Mouse (Mus musculus) frontal cortex, postnatal 10 days (tissue): Measurements from ENCODE around the gene Prkag2.

Experiments
- DNase-seq, 2 experiments: peaks; one replicate each; pipeline ENCODE4 v3.0.0; 2022; ENCODE audit warnings: low spot score in 2 of 2, mixed read lengths in 1 of 2

Gene Prkag2

DNA sequence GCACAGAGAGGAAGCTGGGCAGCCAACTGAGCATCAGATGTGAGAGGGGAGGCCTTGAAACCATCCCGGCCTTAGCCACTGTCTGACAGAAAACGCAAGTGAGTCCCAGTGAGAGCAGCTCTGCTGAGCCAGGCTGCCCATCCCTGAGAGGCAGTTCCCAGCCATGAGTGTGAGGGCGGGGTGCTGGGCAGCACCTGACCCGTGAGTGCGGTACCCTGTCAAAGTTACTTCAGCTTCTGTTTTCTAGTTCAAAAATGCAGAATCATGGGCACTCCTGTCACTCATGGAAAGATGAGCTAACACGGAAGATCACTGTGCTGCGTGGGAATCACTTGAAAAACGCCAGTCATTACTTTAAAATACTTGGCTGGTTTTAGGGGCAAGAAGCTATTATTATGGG lies 49.6 kb downstream of the Prkag2 start:
- DNase-seq, result no peak

DNA sequence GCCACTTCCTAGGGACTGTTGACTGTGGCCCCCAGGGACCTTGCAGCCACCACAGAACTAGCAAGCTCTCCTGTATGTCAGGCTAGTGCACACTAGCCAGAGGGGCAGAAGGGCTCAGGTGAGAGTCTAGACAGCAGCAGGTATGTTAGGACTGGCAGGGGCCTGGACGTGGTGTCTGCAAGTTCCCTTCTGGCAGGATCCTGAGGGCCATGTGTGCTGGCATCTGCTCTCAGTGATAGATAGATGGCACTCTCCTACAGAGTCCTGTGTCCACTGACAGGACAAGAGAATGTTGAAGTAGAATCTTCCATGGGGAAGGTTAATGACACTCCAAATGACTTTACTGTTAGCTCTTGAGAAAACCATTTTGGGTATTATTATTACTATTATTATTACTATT lies 52.8 kb downstream of the Prkag2 start:
- DNase-seq, result no peak

DNA sequence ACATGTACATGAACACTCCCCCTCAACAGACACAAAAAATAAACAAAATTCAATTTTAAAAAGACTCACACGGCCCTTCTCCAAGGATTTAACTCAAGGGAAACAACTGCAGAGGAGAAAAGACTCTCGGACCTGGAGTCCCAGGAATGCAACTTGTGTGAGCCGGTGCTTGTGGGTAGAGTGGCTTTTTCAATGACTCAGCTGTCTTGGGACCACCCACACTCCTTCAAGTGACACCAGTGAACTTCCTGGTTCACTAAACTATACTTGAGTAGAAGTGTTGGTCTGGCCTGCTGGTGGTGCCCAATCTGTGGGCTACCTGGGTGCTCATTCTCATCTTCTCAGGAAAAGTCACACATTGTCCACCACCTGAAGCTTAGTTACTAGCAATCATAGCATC lies 53.7 kb downstream of the Prkag2 start:
- DNase-seq, result no peak

GRCm38 (mm10) chr5:25044007-25044406 lies 56.4 kb downstream of the Prkag2 start:
- DNase-seq, result no peak

DNA sequence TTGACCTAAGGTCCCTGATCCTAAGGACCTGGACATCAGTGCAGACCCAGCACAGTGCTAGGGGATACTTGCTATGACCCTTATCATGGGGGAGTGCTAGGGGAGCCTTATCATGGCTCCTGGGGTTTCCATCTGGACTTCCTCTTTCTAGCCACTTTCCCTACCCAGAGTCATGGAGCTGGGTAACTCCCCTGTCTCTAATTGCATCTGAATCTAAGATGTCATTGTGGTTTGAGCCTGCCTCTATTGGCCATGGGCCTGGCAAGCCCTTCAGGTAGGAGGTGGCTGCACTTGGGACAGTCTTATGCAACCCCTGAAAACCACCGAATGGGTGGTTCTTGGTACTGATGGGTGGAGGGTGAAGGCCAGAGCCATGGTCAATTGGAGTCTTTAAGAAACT lies 58.5 kb downstream of the Prkag2 start:
- DNase-seq, result no peak

- DNase-seq, result no peak
Measured at GRCm38 (mm10) chr5:25041307-25041706, 59.1 kb downstream of the Prkag2 start.

GRCm38 (mm10) chr5:25040903-25041302 lies 59.5 kb downstream of the Prkag2 start:
- DNase-seq, result no peak

GRCm38 (mm10) chr5:25038827-25039226 lies 61.6 kb downstream of the Prkag2 start:
- no peak for DNase-seq

- no peak for DNase-seq
Measured at GRCm38 (mm10) chr5:25035391-25035790, 65.1 kb downstream of the Prkag2 start.

DNA sequence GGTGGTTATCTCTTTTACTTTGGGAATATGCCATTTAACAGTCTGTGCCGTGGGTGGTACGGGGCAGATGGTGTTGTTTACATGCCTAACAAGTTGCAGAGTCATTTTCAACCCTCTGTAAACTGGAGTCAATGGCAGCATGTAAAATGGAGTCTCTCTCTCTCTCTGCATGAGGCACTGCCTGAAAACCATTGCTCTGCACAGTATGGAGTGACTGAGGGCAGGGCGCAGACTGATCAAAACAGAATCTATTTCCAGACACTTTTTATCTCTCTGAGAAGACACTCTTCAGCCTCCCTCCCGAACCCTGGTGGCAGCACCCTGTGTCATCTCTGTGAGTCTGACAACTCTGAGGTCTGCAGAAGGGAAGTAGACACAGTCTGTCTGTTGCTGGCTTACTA lies 69.0 kb downstream of the Prkag2 start:
- DNase-seq, result peak in 1 of 2 experiments; percentile 43

GRCm38 (mm10) chr5:25031037-25031436 lies 69.4 kb downstream of the Prkag2 start:
- no peak for DNase-seq

- no peak for DNase-seq
Measured at GRCm38 (mm10) chr5:25030276-25030681, 70.2 kb downstream of the Prkag2 start.

DNA sequence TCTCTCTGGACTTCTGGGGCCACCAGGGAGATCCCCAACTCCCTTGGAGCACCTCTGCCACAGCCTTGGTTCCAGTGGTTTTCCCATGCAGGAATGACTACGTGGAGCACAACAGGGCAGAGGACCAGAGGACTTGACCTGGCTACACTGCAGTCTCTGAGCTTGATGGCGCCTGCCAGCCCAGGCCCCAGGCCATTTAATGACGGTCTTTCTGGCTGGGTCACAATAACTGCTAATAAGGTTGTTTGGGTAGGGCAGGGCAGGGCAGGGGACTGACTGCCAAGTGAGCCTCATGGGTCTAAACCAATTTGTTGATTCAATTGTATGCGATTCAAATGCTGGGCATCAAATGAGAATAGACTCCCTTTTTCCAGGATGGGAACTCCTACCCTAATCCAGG lies 72.8 kb downstream of the Prkag2 start:
- no peak for DNase-seq

DNA sequence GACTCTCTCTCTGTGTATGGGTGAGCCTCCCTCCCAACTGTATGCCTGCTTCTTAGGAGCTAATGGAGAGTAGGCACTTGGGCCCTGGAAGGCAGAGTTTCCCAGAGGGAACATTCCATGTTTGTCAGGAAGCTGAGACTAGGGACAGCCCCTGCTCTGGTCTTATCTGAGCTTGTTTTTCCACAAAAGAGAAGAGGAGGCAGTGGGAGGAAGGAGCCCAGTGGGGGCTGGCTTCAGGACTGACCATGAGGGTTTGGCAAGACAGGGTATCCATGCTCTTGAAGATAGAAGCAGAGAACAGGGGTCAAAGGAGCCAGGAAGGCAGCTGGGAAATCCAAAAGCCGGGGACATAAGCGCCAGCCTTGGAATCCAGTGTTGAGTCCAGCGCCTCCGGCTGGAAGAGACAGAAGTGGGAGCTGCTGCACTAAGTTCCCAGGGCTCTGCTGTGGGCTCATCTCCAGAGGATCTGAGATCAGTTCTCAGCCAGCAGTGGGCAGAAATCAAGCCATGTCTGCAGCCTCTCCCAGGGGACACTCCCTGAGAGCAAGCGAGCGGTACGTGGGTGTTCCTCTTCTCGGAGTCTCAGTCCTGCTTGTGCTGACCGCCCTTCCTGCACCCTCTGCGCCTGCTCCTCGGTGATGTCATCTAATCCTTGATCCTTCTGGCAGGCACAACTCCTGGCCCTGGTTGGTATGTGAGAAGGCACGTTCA lies 75.0 kb downstream of the Prkag2 start:
- no peak for DNase-seq

- DNase-seq, result no peak
Measured at GRCm38 (mm10) chr5:25022904-25023303, 77.5 kb downstream of the Prkag2 start.

- no peak for DNase-seq
Measured at GRCm38 (mm10) chr5:25019221-25019620, 81.2 kb downstream of the Prkag2 start.

- no peak for DNase-seq
Measured at GRCm38 (mm10) chr5:25012134-25012533, 88.3 kb downstream of the Prkag2 start.

- peak; percentile 59 to 81 for DNase-seq
Measured at GRCm38 (mm10) chr5:25011019-25011485, 89.4 kb downstream of the Prkag2 start.

DNA sequence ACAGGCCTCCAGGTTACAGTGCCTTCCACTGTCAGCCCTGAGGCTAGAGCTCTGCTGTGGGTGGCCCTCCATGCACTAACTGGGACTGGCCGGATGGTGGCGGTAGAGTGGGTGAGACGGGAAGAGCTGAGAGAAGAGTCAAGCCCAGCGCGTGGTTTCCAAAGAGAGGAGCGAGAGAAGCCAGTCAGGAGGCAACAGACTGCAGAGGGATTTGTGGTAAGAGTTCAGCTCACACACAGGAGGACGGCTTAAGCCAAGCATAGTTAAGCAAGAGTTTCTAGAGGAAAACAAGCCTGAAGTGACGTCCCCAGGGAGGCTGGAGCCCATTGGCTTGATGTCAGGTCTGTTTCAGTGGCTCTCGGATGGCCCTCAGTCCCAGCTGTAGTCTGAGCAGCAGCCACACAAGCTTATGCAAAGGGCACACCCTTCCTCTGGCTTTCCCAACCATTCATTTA lies 90.0 kb downstream of the Prkag2 start:
- DNase-seq, result peak; percentile 77 to 88

GRCm38 (mm10) chr5:25009770-25010169 lies 90.7 kb downstream of the Prkag2 start:
- DNase-seq, result no peak

GRCm38 (mm10) chr5:25008966-25009365 lies 91.5 kb downstream of the Prkag2 start:
- no peak for DNase-seq

DNA sequence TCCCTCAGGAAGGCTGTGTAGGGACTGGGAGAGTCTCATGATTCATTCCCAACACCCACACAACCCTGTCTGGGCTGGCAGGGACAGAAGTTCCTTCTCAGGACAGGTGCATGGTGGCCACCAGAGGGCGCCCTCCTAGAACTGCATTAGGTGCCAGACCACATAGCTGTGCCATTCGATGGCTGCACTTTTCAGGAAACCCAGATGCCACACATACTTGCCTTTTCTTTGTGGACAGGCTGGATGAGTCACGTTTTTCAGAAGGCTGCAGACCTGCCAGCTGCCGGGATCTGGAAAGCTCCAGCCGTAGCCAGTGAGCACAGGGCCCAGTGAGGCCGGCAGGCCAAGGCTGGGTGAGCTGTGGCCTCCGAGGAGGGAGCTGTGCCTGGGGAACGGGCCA lies 93.6 kb downstream of the Prkag2 start:
- DNase-seq, result peak; percentile 57 to 71

DNA sequence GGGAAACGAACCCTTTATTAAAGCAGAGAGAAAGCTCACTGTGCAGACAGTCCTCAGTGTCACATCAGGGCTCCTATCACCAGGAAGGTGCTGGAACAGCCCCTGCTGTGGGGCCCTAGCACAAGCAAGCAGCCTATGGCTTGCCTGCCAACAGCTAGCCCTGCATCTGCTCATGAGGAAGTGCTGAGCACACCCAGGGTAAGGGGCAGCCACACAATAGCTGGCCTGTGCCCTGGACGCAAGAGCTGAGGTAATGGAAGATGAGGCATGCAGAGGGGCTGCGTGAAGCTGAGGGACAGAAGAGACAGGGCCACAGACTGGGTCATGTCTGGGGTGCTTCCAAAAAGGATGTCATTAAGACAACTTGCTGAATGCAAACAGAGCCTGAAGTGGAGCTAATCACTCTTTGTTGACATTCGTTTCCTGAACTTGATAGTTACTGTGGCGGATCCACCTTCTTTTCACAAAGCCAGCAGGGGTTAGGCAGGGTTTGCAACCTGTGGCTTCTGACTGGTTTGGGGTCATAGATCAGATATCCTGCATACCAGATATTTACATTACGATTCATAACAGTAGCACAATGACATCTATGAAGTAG lies 94.8 kb downstream of the Prkag2 start:
- DNase-seq, result no peak
